Mouse (Mus musculus): ENCODE measurements around the gene Ankrd10.
A peak's percentile ranks its signal among the peaks of the same experiment; 100 is the strongest.
"Not testable (repeated sequence)": the region's sequence is repeated elsewhere in the genome, so short reads cannot be mapped to it uniquely, and the experiment has no call there.

Ankrd10 gene

DNA sequence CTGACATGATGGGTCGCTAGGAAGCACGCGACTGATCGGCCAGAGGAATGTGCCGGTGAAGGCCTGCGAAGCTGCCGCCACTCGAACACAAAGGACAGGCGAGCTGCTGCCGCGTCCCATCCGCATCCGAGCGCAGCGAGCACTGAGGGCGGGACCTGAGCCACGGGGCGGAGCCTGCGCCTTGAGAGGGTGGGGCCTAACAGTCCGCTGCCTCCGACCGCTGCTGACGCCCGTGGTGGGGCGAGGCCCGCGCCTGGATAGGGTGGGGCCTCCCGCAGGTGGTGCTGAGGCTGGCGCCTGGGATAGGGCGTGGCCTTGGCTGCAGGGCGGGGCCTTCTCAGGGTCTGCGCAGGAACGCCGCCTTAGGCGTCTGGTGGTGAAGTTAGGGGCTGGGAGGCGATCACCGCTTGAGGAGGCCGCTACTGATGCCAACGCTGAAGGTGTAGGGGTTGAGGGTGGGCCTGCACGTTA is at the start of gene Ankrd10:
TSS of gene Ankrd10 (minus strand) at position 147 of the 471 bp plus-strand sequence.
- peak; percentile 99 for DNase-seq (ENCODE audit: low spot score)

- no peak for DNase-seq (ENCODE audit: low spot score)
Observed at GRCm38 (mm10) chr8:11684558-11684957, 49.0 kb upstream of the Ankrd10 start.

DNA sequence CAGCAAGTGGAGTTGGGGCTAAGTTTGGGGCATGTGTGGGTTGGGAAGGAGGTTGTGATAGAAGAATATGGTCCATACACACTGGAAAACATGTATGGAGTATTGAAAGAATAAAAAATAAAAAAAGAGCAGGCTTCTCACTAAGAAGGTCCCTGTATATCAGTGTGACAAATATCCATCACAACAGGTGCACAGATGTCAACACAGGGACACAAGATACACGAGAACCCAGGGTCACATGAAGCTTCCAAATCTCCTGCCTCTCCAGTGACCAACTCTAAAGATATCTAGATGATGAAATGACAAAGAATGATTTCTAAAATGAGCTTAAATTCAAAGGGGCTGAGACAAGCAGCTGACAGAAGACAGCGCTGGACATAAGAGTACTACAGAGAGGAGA is 32.8 kb upstream of the Ankrd10 start:
- DNase-seq (ENCODE audit: low spot score), result no peak

DNA sequence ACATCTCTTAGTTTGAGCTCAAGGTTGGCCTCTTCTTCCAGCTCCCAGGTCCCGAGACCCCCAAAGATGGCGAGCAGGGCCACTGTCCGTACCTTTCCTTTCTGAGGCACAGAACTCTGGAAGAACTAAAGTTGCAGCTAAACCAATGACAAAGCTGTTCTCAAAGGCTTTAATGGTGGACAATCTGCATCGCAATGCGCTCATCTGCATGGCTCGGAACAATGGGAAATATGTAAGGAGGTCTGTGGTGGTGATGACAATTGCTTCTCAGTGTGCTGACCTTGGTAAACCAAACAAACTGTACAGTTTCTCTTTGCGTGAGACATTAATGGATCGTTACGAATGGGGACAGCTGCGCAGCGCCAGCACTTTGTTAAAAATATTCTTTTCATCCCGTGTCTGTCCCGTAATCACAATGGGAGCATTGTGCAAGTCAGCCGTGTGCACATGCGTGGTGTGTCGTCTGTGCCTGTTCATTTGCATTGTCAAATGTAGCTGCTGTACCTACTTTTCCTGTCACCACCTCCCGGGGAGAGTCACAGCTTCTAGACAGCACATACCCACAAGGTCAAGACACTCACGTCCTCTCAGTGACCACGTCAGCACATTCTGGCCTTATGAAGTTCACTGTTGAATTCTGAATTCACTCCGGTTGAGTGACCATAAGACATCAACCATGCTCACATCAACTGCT is 30.6 kb upstream of the Ankrd10 start:
- DNase-seq (ENCODE audit: low spot score), result not testable (repeated sequence)

DNA sequence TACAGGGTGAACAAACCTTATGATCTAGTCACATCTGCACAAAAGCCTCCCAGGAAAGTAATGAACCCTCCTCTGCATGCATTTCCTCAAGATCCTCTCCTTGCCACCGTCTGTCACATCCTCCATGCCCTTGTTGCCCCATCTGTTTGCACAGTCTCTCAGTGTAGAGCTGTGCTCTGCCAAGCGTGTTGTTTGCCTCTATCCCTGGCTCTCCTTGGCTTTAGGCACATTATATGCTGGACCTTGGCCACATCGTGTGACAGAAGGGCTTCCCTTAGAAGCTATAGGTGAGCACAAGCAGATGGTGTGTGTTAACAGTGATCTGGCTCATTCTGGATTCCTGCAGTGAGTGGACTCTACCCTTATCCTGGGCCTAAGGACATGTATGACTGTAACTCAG is 26.4 kb upstream of the Ankrd10 start:
- DNase-seq (ENCODE audit: low spot score), result no peak

GRCm38 (mm10) chr8:11650021-11650420 is 14.5 kb upstream of the Ankrd10 start:
- no peak for DNase-seq (ENCODE audit: low spot score)

DNA sequence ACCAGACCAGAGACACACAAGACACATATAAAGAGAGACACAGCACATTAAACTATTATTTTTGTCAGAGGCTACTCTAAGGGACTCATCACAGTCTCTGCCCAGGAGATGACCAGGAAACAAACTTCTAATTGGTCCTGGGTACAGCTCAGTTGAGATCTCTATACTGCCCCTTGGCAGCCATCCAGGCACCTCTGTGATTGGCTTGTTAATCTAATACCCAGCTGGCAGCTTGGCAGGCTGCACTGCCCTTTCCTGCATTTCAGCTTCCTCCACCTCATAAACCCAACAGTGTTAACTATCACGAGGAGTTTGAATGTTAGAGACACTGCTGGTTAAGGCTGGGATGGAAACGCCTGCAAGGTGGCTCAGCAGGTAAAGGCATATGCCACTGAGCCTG is 7.6 kb upstream of the Ankrd10 start:
- no peak for DNase-seq (ENCODE audit: low spot score)

DNA sequence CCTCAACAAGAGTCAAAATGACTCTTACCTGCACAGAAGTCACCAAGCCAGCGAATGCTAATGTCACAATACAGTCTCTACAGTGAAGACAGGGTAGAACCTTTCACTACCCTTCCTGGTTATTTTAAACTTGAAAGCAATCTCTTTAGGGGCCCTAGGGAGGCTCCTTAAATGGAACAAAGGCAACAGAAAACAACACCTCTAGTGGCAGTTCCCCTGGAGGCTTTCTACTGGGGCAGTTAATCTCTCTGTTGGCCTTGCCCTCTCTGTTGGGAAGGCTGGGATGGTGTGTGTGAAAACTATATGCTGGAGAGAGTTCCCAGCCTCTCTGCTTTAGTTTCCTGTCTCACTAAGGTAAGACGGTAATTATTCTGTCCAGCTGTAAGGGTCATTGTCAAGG is 5.0 kb upstream of the Ankrd10 start:
- DNase-seq (ENCODE audit: low spot score), result no peak

DNA sequence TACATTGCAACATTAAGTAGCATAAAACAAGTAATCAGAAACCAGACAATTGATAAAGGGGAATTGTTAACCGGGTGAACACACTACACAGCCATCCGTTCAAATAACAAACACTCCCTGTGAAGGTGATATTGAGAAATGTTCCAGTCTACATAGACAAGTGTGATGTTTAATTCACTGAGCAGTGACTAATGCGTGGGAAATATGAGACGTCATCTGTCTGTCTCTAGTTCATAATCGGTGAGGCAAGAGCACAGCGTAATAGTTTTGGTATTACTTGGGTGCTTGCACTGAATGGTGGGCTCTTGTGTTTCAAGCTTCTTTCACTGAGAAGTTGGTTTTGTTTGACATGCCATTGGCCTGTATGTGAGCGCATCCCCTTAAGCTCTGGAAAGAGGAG is 2.0 kb upstream of the Ankrd10 start:
- no peak for DNase-seq (ENCODE audit: low spot score)

- DNase-seq (ENCODE audit: low spot score), result peak; percentile 92
Observed at GRCm38 (mm10) chr8:11636324-11637057, 934 bp upstream of the Ankrd10 start.

- peak; percentile 90 for DNase-seq (ENCODE audit: low spot score)
Observed at GRCm38 (mm10) chr8:11635012-11635577, 462 bp downstream of the Ankrd10 start.

GRCm38 (mm10) chr8:11634331-11635011 is 1.1 kb downstream of the Ankrd10 start:
- DNase-seq (ENCODE audit: low spot score), result no peak

DNA sequence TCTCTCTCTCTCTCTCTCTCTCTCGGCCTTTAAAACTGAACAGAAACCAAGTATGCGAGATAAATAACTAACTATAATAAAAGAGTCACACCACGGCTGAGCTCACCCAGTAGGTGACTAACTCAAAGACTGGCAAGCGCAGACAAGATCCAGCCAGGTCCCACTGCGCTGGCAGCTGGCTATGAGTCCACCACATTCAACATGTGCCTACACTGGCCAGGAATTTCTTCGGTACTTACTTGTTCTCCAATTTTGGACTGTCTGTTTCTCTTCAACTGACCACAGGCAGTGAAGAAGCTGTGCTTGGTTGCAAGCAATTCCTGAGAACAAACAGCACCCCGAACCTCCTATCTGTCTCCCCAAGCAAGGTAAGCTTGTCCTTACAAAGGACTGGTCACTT is 2.1 kb downstream of the Ankrd10 start:
- DNase-seq (ENCODE audit: low spot score), result no peak

DNA sequence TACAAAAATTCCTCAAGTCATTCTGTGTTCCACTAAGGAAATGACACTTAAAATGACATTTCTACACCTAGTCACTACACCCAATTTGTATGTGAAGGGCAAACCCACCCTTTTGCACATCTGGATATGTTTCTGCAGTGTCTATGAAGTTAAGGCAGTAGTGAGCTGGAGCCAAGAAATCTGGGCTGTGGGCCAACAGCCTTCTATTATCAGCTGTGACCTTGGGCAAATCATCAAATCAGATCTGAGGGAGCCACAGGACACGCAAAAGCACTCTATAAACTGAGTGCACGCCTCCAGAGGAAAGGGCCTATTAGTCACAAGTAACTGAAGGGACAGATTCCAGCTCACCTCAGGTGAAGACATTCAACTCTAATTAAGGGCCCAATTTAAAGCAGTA is 3.2 kb downstream of the Ankrd10 start:
- DNase-seq (ENCODE audit: low spot score), result peak; percentile 54

GRCm38 (mm10) chr8:11629206-11629605 is 6.4 kb downstream of the Ankrd10 start:
- DNase-seq (ENCODE audit: low spot score), result no peak

DNA sequence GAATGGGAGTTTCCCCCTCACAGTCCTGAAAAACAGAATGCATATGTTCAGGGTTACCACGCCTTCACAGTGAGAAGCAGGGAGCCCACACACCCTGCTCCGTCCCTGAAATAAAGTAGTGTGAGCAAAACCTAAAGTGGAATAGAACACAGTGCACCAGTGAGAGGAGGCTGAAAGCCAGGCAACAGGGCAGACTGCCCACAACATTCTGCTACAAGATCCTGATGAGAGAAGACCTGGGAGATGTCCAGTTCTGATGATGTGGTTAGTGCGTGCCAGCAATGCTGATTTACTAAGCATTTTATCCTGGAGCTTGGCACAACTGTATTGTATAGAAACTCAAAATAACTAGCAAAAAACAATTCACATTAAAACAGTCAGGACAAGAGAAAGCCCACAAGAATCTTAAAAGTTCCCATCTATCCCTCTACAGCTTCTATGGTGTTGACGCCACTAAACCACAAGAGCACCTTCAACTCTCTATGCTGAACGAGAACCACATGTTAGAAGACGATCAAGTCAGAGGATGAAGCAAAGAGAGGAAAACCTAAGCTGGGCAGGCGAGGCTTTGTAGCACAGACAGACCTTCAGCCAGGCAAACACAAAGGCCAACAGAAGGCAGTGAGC is 6.9 kb downstream of the Ankrd10 start:
- peak; percentile 69 for DNase-seq (ENCODE audit: low spot score)

DNA sequence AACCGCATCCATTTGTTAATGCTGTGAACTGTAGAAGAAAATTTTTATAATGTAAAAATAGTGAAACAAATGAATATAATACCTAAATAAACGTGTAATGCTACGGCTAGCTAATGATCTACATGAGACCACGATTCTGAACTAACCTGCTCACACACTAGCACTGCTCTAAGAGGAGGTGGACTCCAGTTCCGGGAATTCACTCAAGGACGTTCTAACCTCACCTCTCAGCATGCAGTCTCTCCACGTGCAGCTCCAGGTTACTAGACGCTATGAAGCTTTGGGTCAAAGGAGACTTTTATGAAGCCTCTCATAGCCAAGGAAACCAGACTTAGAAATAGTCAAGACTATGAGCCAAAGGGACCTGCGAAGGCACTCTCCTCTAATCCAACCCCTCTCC is 7.8 kb downstream of the Ankrd10 start:
- DNase-seq (ENCODE audit: low spot score), result no peak

DNA sequence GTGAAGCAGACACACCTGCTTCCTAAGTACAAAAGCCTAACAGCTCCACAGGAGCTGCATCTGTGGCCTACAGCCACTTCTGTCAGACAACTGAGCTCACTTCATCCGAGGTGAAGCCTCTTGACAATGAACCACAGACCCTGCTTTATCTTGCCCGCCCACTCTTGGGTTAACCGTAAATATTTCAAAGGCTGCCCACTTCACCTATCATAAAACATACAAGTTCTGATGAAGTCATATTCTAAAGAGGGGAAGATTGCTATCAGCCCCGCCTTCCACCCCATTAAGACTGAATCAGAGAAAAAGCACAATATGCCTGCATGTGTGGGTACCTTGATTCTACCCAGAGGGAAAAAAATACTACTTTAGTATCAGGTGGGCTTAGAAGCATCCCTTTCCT is 10.5 kb downstream of the Ankrd10 start:
- no peak for DNase-seq (ENCODE audit: low spot score)

DNA sequence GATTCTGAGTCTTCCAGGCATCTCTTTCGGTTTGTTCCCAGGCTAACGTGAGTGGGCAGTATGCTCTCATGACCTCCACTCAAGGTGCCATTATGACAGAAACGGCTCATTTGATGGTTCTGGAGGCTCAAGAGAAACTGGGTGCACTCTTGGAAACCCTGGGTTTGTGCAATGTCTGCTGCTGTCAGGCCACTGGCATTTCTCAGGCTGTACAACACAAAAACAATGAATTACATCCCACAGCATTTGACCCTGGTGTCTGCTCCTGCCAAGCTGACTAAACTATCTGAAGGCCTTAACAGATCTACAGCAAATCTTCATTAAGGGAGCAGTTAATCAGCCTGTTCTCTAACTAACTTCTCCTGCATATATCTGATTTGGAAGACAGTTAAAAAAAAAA is 16.5 kb downstream of the Ankrd10 start:
- no peak for DNase-seq (ENCODE audit: low spot score)

DNA sequence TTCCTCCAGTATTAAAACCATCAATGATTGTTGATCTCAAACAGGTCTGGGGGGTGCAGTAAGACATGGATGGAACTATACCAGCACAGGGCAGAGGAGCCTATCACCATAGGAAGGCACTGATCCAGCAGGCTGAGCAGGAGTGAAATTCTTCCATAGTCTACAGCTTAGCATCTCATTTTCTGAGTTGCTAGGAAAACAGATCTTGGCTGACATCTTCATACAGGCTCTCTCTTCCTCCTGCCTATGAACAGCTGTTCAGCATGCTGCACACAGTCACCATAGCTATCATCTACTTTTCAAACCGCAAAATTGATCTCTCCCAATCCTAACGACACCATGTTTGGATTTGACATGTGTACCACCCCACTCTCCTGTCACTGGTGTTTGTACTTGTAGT is 17.5 kb downstream of the Ankrd10 start:
- no peak for DNase-seq (ENCODE audit: low spot score)

- no peak for DNase-seq (ENCODE audit: low spot score)
Observed at GRCm38 (mm10) chr8:11616294-11616693, 19.3 kb downstream of the Ankrd10 start.

DNA sequence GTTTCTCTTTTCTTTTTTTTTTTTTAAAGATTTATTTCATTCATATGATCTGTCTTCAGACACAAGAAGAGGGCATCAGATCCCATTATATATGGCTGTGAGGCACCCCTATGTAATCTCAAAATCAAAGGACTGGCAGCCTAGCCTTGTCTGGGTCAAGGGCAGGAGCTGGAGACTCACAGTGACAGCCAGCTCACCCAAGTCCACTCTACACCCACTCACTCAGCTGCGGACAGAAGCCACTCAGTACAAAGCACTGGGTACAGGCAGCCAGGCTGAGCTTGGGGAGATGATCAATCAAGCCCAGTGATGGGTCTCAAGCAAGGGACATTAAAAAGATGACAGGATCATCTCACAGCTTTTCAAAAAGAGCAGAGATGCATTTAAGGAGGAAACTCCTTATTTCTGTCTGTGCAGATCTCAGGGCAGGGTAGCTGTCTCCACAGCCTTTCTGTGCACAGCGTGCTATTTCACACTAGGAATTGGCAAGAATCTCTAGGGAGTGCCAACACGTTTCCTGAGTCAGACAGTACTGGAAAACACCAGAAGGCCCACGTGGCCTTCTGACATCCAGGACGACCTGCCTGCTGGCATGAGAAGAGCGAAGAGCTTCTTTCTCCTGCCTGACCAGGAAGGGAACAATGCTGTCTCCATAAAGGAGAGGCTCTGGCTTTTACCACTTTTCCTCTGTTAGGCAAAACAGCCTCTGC is 21.3 kb downstream of the Ankrd10 start:
- DNase-seq (ENCODE audit: low spot score), result no peak

Measured in testis, postnatal 14 days (tissue).